Mouse (Mus musculus) liver, adult 2 months (tissue): ENCODE results near the gene Best1. TPM values are rescaled to one million over a fixed set of nuclear protein-coding genes. Genes with fewer than 3 reads are reported as not detected.

Source experiments
- DNase-seq: peaks from one replicate; pipeline ENCODE4 v3.0.0-alpha.2; 2011; ENCODE audit warnings: low read depth, low spot score; ENCODE audit errors: extremely low read depth
- H3K27ac ChIP-seq: fragments of 200-500 bp; replicated peaks from 2 replicates; pipeline ENCODE4 v1.5.1; 2012; ENCODE audit warnings: low read depth, mild to moderate bottlenecking, control low read depth, inconsistent platforms, low read length; ENCODE audit not compliant: insufficient read depth
- H3K27me3 ChIP-seq: fragments of 200-500 bp; 2 replicates; pipeline ENCODE4 v1.6.1; 2012; ENCODE audit warnings: mild to moderate bottlenecking, moderate library complexity, low read length, inconsistent platforms; ENCODE audit not compliant: control insufficient read depth, insufficient read depth
- H3K36me3 ChIP-seq: fragments of 200-500 bp; 2 replicates; pipeline ENCODE4 v1.6.1; 2012; ENCODE audit warnings: low read length, inconsistent platforms; ENCODE audit not compliant: control insufficient read depth, insufficient read depth
- H3K4me1 ChIP-seq: fragments of 200-500 bp; 2 replicates; pipeline ENCODE4 v1.6.1; 2011; ENCODE audit warnings: low read length; ENCODE audit not compliant: control insufficient read depth, insufficient read depth
- H3K4me3 ChIP-seq: fragments of 200-500 bp; 2 replicates; pipeline ENCODE4 v1.5.1; 2011; ENCODE audit warnings: low read depth, mild to moderate bottlenecking, control low read depth, low read length, moderate library complexity; ENCODE audit not compliant: insufficient read depth
- H3K79me2 ChIP-seq: fragments of 200-500 bp; 2 replicates; pipeline ENCODE4 v1.6.1; 2012; ENCODE audit warnings: inconsistent platforms, mild to moderate bottlenecking, low read length, moderate library complexity; ENCODE audit not compliant: control insufficient read depth, insufficient read depth
- H3K9ac ChIP-seq: fragments of 200-500 bp; 2 replicates; pipeline ENCODE4 v1.6.1; 2012; ENCODE audit warnings: low read depth, mild to moderate bottlenecking, control low read depth, inconsistent platforms, low read length
- CTCF ChIP-seq: fragments of 200-500 bp; IDR thresholded peaks from 2 replicates; pipeline ENCODE4 v1.5.1; 2011; ENCODE audit warnings: low read depth, low read length, control low read depth
- POLR2A ChIP-seq: fragments of 200-500 bp; IDR thresholded peaks from 2 replicates; pipeline ENCODE4 v1.6.1; 2011; ENCODE audit warnings: low read length, control low read depth; ENCODE audit not compliant: insufficient read depth; ENCODE audit errors: extremely low read depth
- WGBS: fragments of 180-500 bp; shearing (Covaris S2); methylation state at CpG from one replicate; pipeline ENCODE4 v1.1.7; 2018; 5-methylcytosine and 5-hydroxymethylcytosine counted together
- polyA plus RNA-seq: library from polyadenylated mRNA; depleted of rRNA; stranded (reverse); fragments of >200 nt; gene quantifications from 2 replicates; pipeline ENCODE4 v1.2.3, GENCODE M21; 2012
- total RNA-seq: library from RNA; depleted of rRNA; stranded (reverse); fragments of >200 nt; gene quantifications from 2 replicates; pipeline ENCODE4 v1.2.3, GENCODE M21; 2014

Best1 gene
- total and polyA plus RNA-seq, 2 experiments, result 0.05 TPM; not detected in 1

DNA sequence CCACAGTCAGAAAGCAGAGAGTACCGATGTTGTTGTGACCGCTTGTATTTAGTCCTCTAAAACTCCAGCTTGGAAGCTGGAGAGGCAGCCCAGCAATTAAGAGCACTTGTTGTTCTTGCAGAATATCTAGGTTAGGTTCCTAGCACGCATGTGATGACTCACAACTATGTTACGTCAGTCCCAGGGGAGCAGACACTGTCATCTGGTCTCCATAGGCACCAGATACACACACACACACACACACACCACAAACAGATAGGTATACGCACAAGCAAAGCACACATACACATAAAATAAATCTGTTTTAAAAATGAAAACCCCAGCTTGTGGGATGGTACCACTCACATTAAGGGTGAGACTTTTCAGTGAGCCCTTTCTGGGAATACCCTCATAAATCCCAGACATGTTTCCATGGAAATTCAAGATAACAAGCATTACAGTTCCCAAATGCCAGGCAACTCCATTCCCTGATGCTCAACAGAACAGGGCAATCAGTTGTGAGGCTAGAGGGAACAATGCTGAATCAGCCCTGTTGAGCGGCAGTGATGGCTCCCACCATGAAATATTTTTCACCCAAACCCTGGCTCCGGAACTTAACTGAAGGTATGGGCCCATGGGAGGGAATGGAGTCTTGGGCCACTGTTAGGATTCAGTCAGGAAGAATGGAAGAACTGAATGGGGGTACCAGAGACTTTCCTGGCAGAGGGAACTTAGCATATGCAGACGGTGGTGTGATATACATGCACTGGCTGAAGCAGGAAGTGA lies 55.5 kb downstream of the Best1 start:
- 97% methylated on average over 8 of the region's 8 CpGs for WGBS
- Histone ChIP-seq H3K79me2 (no peaks in the 10 kb centered on the region), H3K9ac (no peak overlapping the region), H3K27ac (no peak overlapping the region), H3K4me1 (peaks cover 5% of the 10 kb centered on the region), H3K36me3 (no peaks in the 10 kb centered on the region), H3K27me3 (no peaks in the 10 kb centered on the region), H3K4me3 (no peak overlapping the region)
- TF ChIP-seq POLR2A, result no peak
- no peak for TF ChIP-seq CTCF
- DNase-seq, result no peak

DNA sequence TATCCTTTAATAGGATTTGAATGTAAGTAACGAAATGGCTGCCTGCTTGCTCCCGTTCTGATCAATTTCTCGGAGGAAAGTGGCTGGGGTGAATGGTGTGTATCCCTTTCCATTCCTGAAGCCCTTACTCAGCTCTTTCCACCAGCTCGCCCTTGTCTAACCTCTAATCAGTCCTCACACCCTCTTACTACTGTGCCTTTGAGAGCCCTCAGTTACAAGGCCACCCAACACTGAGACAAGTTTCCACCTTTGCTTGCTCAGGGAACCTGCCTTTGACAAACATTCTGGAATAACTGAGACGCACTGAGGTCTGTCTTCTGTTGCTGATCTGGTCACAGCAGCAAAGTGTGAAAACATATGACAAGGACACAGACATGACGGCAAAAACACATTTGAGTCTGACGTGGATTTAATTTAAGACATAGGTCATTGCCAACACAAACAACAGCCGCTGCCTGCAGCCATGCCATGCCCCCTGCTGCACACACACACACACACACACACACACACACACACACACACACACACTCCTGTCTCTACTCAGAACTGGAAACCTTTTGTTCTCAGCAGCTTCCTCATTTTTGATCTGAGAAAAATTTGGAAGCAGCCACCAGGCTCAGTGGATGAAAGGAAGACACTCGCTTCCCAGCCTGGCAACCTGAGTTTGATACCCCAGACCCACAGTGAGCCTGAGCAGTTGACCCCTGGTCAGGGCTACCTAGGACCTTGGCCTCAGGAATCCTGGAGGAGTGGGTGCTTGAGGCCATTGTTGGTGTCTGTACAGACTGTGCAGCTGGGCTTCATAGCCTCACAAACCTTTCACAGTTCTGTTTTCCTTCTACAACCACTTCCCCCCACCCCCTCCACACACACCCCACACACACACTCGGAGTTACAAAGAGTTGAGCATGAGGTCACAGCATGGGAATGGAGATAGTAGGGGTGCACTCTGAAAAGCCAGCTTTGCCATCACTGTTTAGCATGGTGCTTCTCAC lies 58.6 kb downstream of the Best1 start:
- Histone ChIP-seq H3K79me2 (no peaks in the 10 kb centered on the region), H3K9ac (no peak overlapping the region), H3K27ac (no peak overlapping the region), H3K4me3 (no peak overlapping the region), H3K4me1 (peaks cover 2% of the 10 kb centered on the region; the same call in 1 of the 2 replicates), H3K36me3 (no peaks in the 10 kb centered on the region), H3K27me3 (no peaks in the 10 kb centered on the region)
- no peak for TF ChIP-seq CTCF
- no peak for TF ChIP-seq POLR2A
- WGBS, result 76% methylated on average over 10 of the region's 10 CpGs
- no peak for DNase-seq

DNA sequence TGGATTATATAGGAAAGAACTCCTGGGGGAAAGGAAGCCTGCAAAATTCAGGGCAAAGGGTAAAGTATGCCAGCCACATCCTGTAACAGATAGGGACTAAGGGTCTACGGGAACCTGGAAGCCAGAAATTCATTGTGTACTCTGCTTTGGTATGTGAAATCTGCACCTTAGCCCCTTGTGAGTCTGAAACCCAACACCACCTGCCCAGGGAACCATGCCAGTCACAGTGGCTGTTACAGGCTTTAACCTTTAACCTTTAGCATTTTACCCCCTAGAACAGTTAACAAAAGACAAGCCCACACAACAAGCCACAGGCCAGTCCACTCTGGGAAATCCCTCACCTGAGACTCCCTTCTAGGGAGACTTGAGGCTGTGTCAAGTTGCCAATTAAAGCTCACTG lies 59.6 kb downstream of the Best1 start:
- Histone ChIP-seq H3K9ac (no peak overlapping the region), H3K4me1 (peaks cover 2% of the 10 kb centered on the region; the same call in 1 of the 2 replicates), H3K4me3 (no peak overlapping the region), H3K36me3 (no peaks in the 10 kb centered on the region), H3K27me3 (no peaks in the 10 kb centered on the region), H3K79me2 (no peaks in the 10 kb centered on the region), H3K27ac (no peak overlapping the region)
- DNase-seq, result peak; percentile 61
- TF ChIP-seq POLR2A (no peak), CTCF (no peak)
- 30% methylated on average over 1 of the region's 1 CpGs for WGBS

DNA sequence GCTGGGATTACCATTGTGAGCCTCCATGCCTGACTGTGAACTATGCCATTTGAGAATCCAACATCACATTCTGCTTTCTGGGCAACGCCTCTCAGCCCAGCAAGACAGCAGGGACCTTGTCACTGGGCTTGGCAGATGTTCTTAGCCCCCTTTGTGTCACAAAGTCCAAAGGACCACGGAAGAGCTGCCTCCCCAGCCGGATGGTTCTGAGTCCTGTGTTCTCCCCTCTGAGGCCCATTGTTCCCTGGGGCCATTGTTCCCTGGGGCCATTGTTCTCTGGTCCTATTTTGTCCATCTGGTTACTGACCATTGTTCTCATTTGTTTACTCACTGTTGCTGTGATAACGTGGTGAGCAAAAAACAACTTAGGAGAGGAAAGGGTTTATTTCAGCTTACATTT lies 60.5 kb downstream of the Best1 start:
- Histone ChIP-seq H3K79me2 (no peaks in the 10 kb centered on the region), H3K36me3 (no peaks in the 10 kb centered on the region), H3K4me3 (no peak overlapping the region), H3K4me1 (peaks cover 2% of the 10 kb centered on the region), H3K27me3 (no peaks in the 10 kb centered on the region), H3K27ac (no peak overlapping the region), H3K9ac (no peak overlapping the region)
- no peak for TF ChIP-seq POLR2A
- no peak for TF ChIP-seq CTCF
- 72% methylated on average over 4 of the region's 4 CpGs for WGBS
- no peak for DNase-seq

DNA sequence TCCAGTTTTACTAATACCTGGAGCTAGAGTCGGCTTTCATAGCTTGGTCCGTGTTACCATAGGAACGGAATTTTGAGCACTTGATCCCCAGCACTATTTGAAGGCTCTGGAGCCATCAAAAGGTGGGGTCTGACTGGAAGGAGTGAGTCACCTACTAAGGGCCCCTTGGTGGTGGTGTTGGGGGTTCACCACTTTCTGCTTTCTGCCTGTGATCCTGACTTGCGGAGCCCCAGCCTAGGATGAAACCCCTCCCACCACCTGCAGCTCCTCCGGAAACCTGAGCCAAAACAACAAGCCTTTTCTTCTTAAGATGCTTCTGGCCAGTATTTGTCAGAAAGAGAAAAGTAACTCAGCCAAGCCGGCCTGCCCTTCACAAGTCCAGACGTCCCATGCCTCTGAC lies 61.6 kb downstream of the Best1 start:
- no peak for DNase-seq
- WGBS, result 90% methylated on average over 7 of the region's 7 CpGs
- no peak for TF ChIP-seq POLR2A
- TF ChIP-seq CTCF, result no peak
- Histone ChIP-seq H3K27me3 (no peaks in the 10 kb centered on the region), H3K36me3 (no peaks in the 10 kb centered on the region), H3K9ac (no peak overlapping the region), H3K27ac (no peak overlapping the region), H3K4me1 (peaks cover 5% of the 10 kb centered on the region), H3K79me2 (no peaks in the 10 kb centered on the region), H3K4me3 (no peak overlapping the region)
